Mouse (Mus musculus): ENCODE results near the gene Pald1.

DNA sequence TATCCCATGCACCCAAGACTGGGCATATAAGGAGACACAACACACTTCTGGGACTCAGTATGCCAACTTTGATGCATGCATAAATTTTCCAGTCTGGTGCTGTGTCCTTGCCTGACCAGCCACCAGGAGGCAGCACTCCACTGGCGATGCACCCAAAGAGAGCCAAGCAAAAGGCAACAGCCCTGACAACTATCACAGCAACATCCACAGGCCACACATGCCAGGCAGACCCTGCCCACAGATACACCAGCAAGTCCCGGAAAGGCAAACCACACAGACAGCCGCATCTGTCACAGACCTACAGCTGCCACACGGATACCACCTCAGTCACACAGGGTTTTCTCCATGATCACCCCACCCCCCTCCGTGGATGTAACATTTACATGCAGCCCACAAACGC is 41.8 kb downstream of the Pald1 start:
- TF ChIP-seq POLR2A (IDR thresholded peaks at IDR 0.05; ENCODE audit: borderline replicate concordance, low read depth, low read length) (no peak), CTCF (IDR thresholded peaks at IDR 0.05; ENCODE audit: low read depth, low read length) (peak; percentile 82)
